10 mouse cellular contexts compared by ENCODE assay signal in genomic region chr4:83984671-83985391, GRCm38 (mm10).
DNase-seq lines count a peak whose midpoint lies in the region; ATAC-seq lines count a peak whose summit lies in the region.
"Had no signal": no experiment of that assay in that cellular context is flagged by ENCODE, and none has a peak within 500 bp of the region (broad histone marks: within the 10 kb centered on the region; RNA-seq: fewer than 3 reads in every experiment).

No protein-coding gene starts in this region.

- intact Hi-C loops in heart, postnatal 10 days (cut with DNase I) = no loop called here
- intact Hi-C loops in heart, postnatal 14 days (cut with DNase I) = no loop called here

- H3K4me2 ChIP-seq in embryonic facial prominence, embryonic 14.5 days (ENCODE audit: low read depth, low read length) = no peak overlapping the region
- H3K4me2 ChIP-seq: neural tube, embryonic 12.5 days had no signal

- H3K27ac ChIP-seq in embryonic facial prominence, embryonic 14.5 days (replicated peaks; ENCODE audit: low read depth, low read length) = peak overlapping the region; percentile 52
- H3K27ac ChIP-seq: neural tube, embryonic 12.5 days had no signal

- no peaks in the 10 kb centered on the region for H3K36me3 ChIP-seq in embryonic facial prominence, embryonic 14.5 days (ENCODE audit: control insufficient read depth, insufficient read depth, low read length)
- H3K36me3 ChIP-seq: neural tube, embryonic 12.5 days had no signal

- H3K9ac ChIP-seq in embryonic facial prominence, embryonic 14.5 days (ENCODE audit: low read depth, low read length) = no peak overlapping the region
- H3K9ac ChIP-seq: neural tube, embryonic 12.5 days had no signal

- no peaks in the 10 kb centered on the region for H3K27me3 ChIP-seq in embryonic facial prominence, embryonic 14.5 days (replicated peaks; ENCODE audit: control insufficient read depth, insufficient read depth, low read length)
- H3K27me3 ChIP-seq: neural tube, embryonic 12.5 days had no signal

- 72% methylated on average over 15 of the region's 15 CpGs for WGBS in embryonic facial prominence, embryonic 14.5 days

- no peak; the same call in 1 of the 2 replicates for ATAC-seq in embryonic facial prominence, embryonic 14.5 days (ENCODE audit: low read depth)

- peak; percentile 35 to 41 for DNase-seq in heart, postnatal 10 days
- DNase-seq in heart, adult 8-10 months (ENCODE audit: low spot score) = no peak
- peak; percentile 48 for DNase-seq in embryonic facial prominence, embryonic 14.5 days (ENCODE audit: low spot score)
- DNase-seq in heart, postnatal 14 days = peak; percentile 19 to 46
- DNase-seq in lung, postnatal 36 days = peak; percentile 14
- DNase-seq in ovary, postnatal 36 days (ENCODE audit: low spot score) = no peak
- DNase-seq in kidney, postnatal 14 days = no peak
- DNase-seq in urinary bladder, postnatal 10 days (ENCODE audit: low spot score) = no peak
- DNase-seq: thymus, postnatal 14 days had no signal

- no peaks in the 10 kb centered on the region for H3K9me3 ChIP-seq in embryonic facial prominence, embryonic 14.5 days (ENCODE audit: control insufficient read depth, low read length)
- H3K9me3 ChIP-seq: neural tube, embryonic 12.5 days had no signal

- no peak overlapping the region for H3K4me3 ChIP-seq in embryonic facial prominence, embryonic 14.5 days (ENCODE audit: low read depth, low read length)
- H3K4me3 ChIP-seq: neural tube, embryonic 12.5 days had no signal

- peaks cover 25% of the 10 kb centered on the region for H3K4me1 ChIP-seq in embryonic facial prominence, embryonic 14.5 days (ENCODE audit: control insufficient read depth, insufficient read depth, low read length)

Comparison
In these comparisons a context has a peak if more than half of its experiments do, and no peak if none do; other contexts are left out.
1. DNase-seq: peak in heart, postnatal 10 days (2 of 2), embryonic facial prominence, embryonic 14.5 days (single experiment), heart, postnatal 14 days (2 of 2) and lung, postnatal 36 days (single experiment); none in heart, adult 8-10 months (single experiment), ovary, postnatal 36 days (single experiment), kidney, postnatal 14 days (single experiment) and urinary bladder, postnatal 10 days (single experiment).